Mouse (Mus musculus) cerebellum, postnatal 14 days (tissue): Measurements from ENCODE around the gene Fan1.
A peak's percentile ranks its signal among the peaks of the same experiment; 100 is the strongest.

ENCODE experiments used
- DNase-seq, 2 experiments: peaks; one replicate each; pipeline ENCODE4 v3.0.0; 2021; ENCODE audit warnings: mixed read lengths in 2 of 2

The Fan1 gene

GRCm38 (mm10) chr7:64331309-64331708 lies 42.6 kb downstream of the Fan1 start:
- DNase-seq, result no peak

- no peak for DNase-seq
These were observed 46.4 kb downstream of the Fan1 start for GRCm38 (mm10) chr7:64327486-64327885.

- DNase-seq, result peak; percentile 91 to 95
These were observed 47.0 kb downstream of the Fan1 start for GRCm38 (mm10) chr7:64326892-64327291.

- DNase-seq, result no peak
These were observed 52.2 kb downstream of the Fan1 start for GRCm38 (mm10) chr7:64321658-64322057.

GRCm38 (mm10) chr7:64321125-64321524 lies 52.8 kb downstream of the Fan1 start:
- no peak for DNase-seq

GRCm38 (mm10) chr7:64312811-64313210 lies 61.1 kb downstream of the Fan1 start:
- DNase-seq, result no peak

- DNase-seq, result no peak
These were observed 63.1 kb downstream of the Fan1 start for GRCm38 (mm10) chr7:64310756-64311155.

- DNase-seq, result no peak
These were observed 63.7 kb downstream of the Fan1 start for GRCm38 (mm10) chr7:64310241-64310640.
